Mouse (Mus musculus) layer of hippocampus, adult 2 months (tissue): ENCODE measurements around the gene 1700001C19Rik. TPM values are rescaled to one million over a fixed set of nuclear protein-coding genes. Genes with fewer than 3 reads are reported as not detected.

Experiments used
- DNase-seq, 2 experiments: peaks; one replicate each; pipeline ENCODE4 v3.0.0; 2022; ENCODE audit warnings: low spot score in 2 of 2
- H3K27ac ChIP-seq: fragments of 200-600 bp; 2 replicates; pipeline ENCODE4 v1.8.1; 2022
- H3K4me3 ChIP-seq: fragments of 200-600 bp; 2 replicates; pipeline ENCODE4 v1.8.1; 2022; ENCODE audit warnings: mild to moderate bottlenecking
- CTCF ChIP-seq: fragments of 200-600 bp; conservative IDR thresholded peaks from 2 replicates; pipeline ENCODE4 v1.8.1; 2022; ENCODE audit warnings: antibody characterized with exemption, mild to moderate bottlenecking, moderate library complexity
- total RNA-seq, 2 experiments: library from RNA; stranded (reverse); gene quantifications; 2 replicates each; pipeline ENCODE4 v1.2.3; 2021

1700001C19Rik gene
- total RNA-seq, 2 experiments from 2014 or later = not detected

DNA sequence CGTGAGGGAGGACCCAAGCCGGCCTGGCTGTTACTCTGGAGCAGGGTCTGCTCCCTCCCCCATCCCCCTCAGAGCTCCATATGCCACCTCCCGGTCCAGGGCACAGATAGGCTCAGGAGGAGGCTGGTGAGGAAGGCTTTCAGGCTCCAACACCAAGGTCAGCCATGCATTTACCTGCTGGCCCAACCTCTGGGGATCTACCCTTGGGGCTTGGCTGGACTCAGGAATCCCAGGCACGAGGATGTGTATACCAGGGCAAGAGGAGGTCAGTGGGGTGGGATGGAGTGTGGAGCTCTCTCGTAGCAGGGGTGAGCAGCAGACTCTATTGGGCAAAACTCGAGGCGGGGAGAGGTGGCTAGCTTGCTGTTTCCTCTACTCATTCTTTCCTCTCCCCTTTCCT, 15.7 kb upstream of the 1700001C19Rik start:
- Histone ChIP-seq H3K27ac (no peak overlapping the region), H3K4me3 (no peak overlapping the region)
- DNase-seq = no peak
- no peak for TF ChIP-seq CTCF

DNA sequence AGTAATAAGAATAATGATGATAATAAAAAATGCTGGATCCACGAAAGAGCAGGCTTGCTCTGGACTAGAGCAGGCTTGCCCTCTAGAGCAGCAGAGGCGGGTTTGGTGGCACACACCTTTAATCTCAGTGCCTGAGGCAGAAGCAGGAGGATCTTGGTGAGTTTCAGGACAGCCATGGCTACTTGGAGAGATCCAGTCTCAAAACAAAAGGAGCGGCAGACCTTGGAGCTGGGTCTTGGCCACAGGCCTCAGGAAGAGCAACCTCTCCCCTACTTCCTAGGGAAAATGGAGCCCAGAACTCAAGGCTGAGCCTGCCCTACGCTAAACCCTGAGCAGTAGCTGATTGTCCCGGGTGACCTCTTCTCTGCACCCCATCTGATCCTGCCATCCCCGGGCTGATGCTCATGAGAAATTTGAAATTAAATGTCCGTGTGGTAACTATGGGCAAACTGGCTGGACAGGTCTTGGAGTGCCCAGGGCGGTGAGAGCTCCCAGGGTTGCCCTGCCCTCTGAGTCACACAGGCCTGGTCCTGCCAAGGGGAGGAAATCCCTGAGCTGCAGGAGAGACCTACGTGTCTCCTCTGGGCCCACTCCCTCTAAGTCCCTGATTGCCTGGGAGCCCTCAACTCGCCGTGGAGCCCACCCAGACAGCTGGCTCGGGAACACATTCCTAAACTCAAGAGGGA, 13.8 kb upstream of the 1700001C19Rik start:
- TF ChIP-seq CTCF = no peak
- H3K4me3 ChIP-seq = no peak overlapping the region
- no peak overlapping the region for H3K27ac ChIP-seq
- no peak for DNase-seq

DNA sequence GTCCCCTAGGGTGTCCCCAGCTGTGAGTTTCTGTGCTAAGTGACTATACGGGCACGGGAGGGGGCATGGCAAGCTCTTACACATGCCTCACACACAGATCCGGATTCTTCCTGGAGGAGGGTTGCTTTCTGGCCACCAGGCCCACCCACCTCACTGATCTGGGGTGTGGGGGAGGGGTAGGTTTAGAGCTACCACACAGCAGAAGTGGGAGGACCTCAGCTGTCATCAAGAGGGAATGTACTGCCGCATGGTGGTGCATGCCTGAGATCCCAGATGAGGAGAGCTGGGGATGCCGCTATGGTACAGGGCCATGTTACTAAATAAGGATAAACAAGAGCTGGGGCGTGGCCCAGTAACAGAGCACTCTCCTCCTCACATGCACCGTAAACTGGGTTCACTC, 13.1 kb upstream of the 1700001C19Rik start:
- Histone ChIP-seq H3K4me3 (no peak overlapping the region), H3K27ac (no peak overlapping the region)
- no peak for TF ChIP-seq CTCF
- no peak for DNase-seq

DNA sequence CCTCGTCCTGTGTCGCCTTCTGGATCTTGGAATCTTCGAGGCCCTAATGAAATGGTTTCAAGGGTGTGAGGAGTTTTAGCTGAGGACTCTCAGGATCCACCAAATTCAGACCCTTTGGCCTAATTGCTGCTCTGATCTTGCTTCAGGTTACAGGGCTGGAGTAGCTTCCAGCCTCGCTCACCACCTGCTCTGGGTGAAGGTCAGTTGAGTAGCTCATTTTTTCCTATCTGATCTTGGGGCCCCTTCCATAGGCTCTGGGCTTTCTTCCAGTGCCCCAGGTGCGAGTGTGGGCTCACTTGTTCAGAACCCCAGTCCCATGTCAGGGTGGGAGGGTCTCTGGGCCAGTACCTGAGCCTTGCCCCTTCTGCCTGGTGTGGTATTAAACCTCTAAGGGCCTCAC, 12.3 kb upstream of the 1700001C19Rik start:
- Histone ChIP-seq H3K4me3 (no peak overlapping the region), H3K27ac (no peak overlapping the region)
- no peak for DNase-seq
- no peak for TF ChIP-seq CTCF

DNA sequence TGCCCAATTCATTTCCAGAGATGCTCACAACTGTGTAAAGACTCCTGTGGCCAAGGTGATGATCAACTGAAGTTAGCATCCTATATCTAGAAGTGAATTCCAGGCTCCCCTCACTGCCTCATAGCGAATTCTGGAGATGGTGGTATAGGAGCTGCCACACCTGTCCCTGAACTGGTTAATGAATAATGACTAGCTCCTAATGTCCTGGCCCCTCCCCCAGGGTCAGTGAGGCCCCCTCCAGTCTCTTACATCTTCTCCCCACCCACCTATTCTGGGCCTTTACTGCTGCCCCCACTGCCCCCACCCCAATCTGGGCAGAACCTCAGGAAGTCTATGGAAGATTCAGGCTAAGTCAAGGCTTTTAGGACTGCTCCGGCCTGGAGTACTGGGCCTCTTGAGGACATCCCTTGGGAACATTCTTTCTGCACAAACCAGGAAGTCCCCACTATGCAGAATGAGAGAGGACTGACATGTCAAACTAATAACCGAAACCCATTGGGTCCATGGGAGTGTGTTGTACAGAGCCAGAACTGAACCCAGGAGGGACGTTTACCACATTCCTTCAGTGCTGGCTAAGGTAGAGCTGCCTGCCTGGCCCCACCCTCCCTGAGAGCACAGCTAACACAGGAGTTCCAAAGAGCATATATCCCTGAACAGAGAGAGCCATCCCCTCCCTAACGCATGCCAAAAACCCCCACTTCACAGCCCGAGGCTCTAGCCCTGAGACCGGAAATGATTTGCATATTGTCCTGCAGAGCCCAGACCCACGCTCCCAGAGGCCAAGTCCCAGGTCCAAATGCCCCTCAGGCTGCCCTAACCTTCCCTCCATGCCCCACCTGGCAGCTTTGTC, 11.6 kb upstream of the 1700001C19Rik start:
- DNase-seq = no peak
- TF ChIP-seq CTCF = no peak
- Histone ChIP-seq H3K27ac (no peak overlapping the region), H3K4me3 (no peak overlapping the region)

DNA sequence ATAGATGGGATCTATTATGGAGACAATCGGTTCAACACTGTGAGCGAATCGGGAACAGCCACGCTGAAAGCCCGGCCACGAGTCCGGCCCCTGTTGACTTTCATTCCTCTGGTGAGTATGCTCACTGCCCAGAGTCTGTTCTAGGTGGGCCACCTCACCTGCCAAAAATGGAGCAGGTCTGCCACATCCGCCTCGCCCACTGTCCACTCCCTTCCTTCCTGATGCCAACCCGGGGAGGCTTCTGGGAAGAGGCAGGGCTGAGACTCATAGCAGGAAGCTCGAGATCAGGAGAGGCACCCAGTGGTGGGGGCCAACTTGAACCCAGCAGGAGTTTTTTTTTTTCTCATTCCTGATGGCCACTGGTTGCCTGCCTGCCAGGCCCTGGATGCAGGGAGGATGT, 9.4 kb upstream of the 1700001C19Rik start:
- H3K4me3 ChIP-seq = no peak overlapping the region
- H3K27ac ChIP-seq = no peak overlapping the region
- DNase-seq = no peak
- TF ChIP-seq CTCF = no peak

DNA sequence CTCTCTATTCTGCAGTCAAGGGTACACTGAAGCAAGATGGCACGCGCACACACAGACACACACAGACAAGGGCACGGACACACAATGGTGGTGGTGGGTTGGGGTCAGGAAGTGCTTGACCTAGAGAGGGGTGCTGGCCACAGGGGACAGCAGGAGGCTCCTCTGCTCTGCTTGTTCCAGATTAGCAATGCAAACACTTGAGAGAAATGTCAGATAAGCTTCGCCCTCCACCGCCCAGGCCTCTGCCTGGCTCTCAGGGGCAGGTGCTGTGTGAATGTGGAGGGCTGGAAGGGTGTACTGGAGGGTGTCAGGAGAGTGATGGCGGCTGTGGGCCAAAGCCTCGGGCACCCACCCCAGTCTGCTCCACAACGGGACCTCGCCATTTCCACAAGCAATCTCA, 8.8 kb upstream of the 1700001C19Rik start:
- Histone ChIP-seq H3K4me3 (no peak overlapping the region), H3K27ac (no peak overlapping the region)
- TF ChIP-seq CTCF = no peak
- DNase-seq = no peak

DNA sequence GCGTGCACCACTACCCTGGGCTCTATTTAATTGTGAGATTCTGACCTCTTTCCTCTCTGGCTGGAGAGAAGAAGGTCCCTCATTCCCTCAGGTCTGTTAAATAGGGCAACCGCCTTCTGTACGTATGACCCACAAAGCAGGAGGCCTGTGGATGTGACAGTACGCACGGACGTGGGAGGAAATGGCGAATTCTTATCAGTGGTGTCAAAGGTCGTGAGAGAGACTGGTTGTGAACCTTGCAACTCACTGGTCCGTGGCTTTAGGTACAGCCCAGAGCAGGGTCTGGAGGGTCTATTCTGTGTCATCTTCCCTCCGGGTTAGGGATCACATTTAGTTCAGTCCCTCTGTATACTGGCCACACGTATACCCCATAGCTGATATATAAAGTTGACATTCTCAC, 8.3 kb upstream of the 1700001C19Rik start:
- no peak for DNase-seq
- Histone ChIP-seq H3K4me3 (no peak overlapping the region), H3K27ac (no peak overlapping the region)
- no peak for TF ChIP-seq CTCF

DNA sequence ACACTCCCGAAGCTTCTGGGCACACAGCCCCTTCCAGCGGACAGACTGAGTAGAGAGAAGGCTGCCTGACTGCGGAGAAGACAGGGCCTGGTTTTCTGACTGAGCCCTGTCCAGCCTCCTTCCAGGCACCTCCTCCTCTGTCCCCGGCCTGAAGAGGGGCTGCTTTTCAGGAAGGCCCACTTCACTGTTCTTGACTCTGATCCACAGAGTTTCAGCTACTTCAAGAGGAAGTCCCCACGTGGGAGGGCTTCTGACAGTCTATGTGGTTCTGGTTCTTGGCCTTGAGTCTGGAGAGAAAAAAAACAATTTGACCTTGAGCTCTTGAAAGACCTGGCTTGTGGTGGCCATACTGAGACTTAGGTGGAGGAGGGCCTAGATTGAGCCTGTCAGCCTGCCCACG, 6.9 kb upstream of the 1700001C19Rik start:
- Histone ChIP-seq H3K27ac (no peak overlapping the region), H3K4me3 (no peak overlapping the region)
- no peak for TF ChIP-seq CTCF
- DNase-seq = no peak

DNA sequence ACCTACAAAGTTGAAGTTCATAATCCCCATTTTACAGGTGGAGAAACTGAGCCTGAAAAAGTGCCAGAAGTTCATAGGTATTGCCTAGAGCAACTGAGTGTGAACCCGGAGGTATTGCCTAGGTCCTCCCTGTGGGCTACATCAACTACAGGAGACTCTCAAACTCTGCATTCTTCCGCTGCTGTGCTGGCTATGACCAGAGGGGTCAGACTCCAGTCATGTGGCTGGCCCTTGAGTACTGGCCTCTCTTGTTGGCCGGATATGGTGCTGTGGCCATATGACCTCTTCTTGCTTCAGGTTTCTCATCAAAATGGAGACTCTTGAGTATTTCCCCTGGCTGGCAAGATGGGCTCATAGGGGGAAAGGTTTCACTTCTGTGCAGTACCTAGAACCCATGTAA, 5.1 kb upstream of the 1700001C19Rik start:
- no peak overlapping the region for H3K27ac ChIP-seq
- no peak overlapping the region for H3K4me3 ChIP-seq
- DNase-seq = no peak
- TF ChIP-seq CTCF = no peak

DNA sequence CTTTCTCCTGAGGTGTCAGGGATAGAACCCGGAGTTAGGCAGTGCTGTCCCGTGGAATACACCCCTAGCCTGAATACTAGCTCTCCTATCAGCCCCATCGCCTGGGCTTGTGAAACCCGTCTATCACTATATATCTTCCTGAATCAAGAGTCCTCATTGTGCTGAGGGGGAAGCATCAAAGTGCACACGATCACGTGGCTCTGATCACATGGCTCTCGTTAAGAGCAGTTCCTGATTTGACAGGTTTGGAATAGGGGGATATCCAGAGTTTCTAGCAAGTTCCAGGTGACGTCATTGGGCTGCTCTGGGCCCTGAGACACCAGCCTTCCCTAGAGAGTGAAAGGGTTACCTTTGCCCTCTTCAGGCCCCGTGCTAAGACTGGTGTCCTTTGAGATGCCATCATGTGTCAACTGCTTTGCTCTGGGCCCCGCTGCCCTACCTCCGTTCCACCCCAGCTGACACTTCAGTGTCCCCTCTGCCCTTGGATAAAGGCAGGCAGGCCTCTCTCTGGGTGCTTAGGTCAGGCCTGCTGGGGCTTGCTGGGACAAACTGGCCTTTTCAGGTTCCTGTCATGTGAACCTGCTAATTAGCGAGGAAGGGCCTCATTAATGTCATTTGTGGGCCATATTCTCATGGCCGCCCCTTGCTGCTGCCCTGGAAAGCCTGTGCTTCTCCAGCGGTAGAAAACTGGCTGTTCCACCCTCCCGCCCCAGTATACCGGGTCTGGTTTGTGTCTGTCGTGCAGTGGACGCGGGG, 4.3 kb upstream of the 1700001C19Rik start:
- TF ChIP-seq CTCF = no peak
- DNase-seq = no peak
- Histone ChIP-seq H3K4me3 (no peak overlapping the region), H3K27ac (no peak overlapping the region)

DNA sequence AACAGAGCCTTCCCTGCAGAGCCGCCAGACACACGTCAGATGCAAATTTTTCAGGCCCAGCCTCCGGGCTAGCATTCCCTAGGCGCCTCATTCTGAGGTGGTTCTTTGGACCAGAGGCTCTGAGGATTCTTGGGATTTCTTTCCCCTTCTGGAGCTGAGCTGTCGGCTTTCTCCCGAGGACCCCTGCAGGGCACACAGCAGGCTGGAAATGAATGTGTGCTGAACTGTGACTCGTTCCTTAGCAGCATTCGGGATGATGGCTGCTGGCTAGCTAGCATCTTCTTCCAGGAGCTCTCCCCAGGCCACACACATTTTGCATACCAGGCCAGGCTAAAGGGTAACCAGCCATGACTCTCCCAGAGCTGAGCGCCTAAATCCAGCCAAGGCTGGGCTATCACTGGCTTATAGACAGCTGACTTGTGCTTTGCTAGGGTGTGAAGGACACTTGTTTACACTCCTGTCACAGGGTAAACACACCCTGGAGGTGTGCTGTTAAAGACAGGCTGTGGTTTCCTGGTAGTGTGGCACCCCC, 3.2 kb upstream of the 1700001C19Rik start:
- Histone ChIP-seq H3K27ac (no peak overlapping the region), H3K4me3 (no peak overlapping the region)
- no peak for DNase-seq
- no peak for TF ChIP-seq CTCF

DNA sequence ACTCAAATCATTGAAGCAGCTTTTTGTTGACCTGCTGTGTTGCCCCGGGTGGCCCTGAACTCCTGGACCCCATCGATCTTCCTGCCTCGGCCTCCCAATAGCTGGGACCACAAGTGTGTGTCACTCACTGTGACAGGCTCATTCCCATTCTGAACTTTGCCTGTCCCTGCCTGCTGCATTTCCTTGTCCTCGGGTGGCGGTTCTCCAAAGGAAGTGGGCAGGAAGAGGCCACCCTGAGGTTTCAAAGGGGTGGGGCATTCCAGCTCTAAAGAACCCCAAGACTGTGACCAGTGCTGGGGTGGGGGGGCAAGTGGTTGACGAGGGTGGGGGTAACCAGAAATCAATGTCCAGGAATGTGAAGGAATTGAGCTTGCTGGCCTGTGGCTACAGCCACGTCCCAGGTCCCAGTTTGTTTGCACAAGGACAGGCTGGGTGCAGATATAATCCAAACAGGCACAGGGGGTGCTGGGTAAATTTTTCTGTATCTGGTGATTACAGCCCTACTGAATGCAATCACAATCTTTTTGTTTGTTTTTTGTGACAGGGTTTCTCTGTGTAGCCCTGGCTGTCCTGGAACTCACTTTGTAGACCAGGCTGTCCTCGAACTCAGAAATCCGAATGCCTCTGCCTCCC, 2.3 kb upstream of the 1700001C19Rik start:
- TF ChIP-seq CTCF = no peak
- no peak for DNase-seq
- no peak overlapping the region for H3K27ac ChIP-seq

More for the DNA sequence above, 2.3 kb upstream of the 1700001C19Rik start:
- H3K4me3 ChIP-seq = no peak overlapping the region
